Mouse (Mus musculus) heart, embryonic 14.5 days (tissue): ENCODE data around the gene Foxi2. TPM values are rescaled to one million over a fixed set of nuclear protein-coding genes. Genes with fewer than 3 reads are reported as not detected.

Experiments used
- ATAC-seq: fragments of 200-750 bp; cut with Nextera tagmentation; 2 replicates; pipeline ENCODE4 v1.8.0; 2017; ENCODE audit warnings: low read depth, moderate TSS enrichment; ENCODE audit not compliant: insufficient number of reproducible peaks, insufficient read depth, low FRiP score
- H3K27ac ChIP-seq, 2 experiments: fragments of 200-500 bp in 1 of 2; fragments of 300-500 bp in 1 of 2; sonication (generic) in 1 of 2; replicated peaks in 1 of 2; 2 replicates each; pipeline ENCODE4 v1.5.1; 2012 to 2014; ENCODE audit warnings: low read depth in 2 of 2, low read length in 2 of 2, control low read depth in 1 of 2, mild to moderate bottlenecking in 1 of 2, mixed read lengths in 1 of 2; ENCODE audit not compliant: control insufficient read depth in 1 of 2, insufficient read depth in 1 of 2
- H3K27me3 ChIP-seq: fragments of 300-500 bp; sonication (generic); 2 replicates; pipeline ENCODE4 v1.6.1; 2014; ENCODE audit warnings: mild to moderate bottlenecking, low read length, control low read depth; ENCODE audit not compliant: control insufficient read depth, insufficient read depth
- H3K36me3 ChIP-seq: fragments of 300-500 bp; sonication (generic); 2 replicates; pipeline ENCODE4 v1.6.1; 2014; ENCODE audit warnings: mild to moderate bottlenecking, control low read depth, low read length, mixed read lengths; ENCODE audit not compliant: control insufficient read depth, insufficient read depth
- H3K4me1 ChIP-seq, 2 experiments: fragments of 200-500 bp in 1 of 2; fragments of 300-500 bp in 1 of 2; sonication (generic) in 1 of 2; 2 replicates each; pipeline ENCODE4 v1.6.1; 2012 to 2014; ENCODE audit warnings: low read length in 2 of 2, control low read depth in 1 of 2, mixed read lengths in 1 of 2; ENCODE audit not compliant: control insufficient read depth in 2 of 2, insufficient read depth in 2 of 2
- H3K4me2 ChIP-seq: fragments of 300-500 bp; sonication (generic); 2 replicates; pipeline ENCODE4 v1.6.1; 2014; ENCODE audit warnings: mild to moderate bottlenecking, low read length
- H3K4me3 ChIP-seq, 2 experiments: fragments of 200-500 bp in 1 of 2; fragments of 300-500 bp in 1 of 2; sonication (generic) in 1 of 2; 2 replicates each; pipeline ENCODE4 v1.5.1; 2012 to 2014; ENCODE audit warnings: low read length in 2 of 2, mild to moderate bottlenecking in 2 of 2, control low read depth in 1 of 2, low read depth in 1 of 2, moderate library complexity in 1 of 2; ENCODE audit not compliant: control insufficient read depth in 1 of 2, insufficient read depth in 1 of 2
- H3K9ac ChIP-seq: fragments of 300-500 bp; sonication (generic); 2 replicates; pipeline ENCODE4 v1.6.1; 2014; ENCODE audit warnings: mild to moderate bottlenecking, low read length
- H3K9me3 ChIP-seq: fragments of 300-500 bp; sonication (generic); 2 replicates; pipeline ENCODE4 v1.6.1; 2016; ENCODE audit warnings: low read length, control low read depth; ENCODE audit not compliant: control insufficient read depth
- WGBS: fragments of 180-500 bp; shearing (Covaris S2); extraction: QIAGEN DNeasy Blood & Tissue Kit; methylation state at CpG from one replicate; pipeline ENCODE4 v1.1.7; 2014; 5-methylcytosine and 5-hydroxymethylcytosine counted together
- polyA plus RNA-seq: library from polyadenylated mRNA; unstranded; fragments of >200 nt; fragmentation: Nextera tagmentation; extraction: Ambion mirVana; gene quantifications from 2 replicates; pipeline ENCODE4 v1.2.1, GENCODE M21; 2014

Foxi2 gene
- polyA plus RNA-seq, 1 experiment from 2014 or later, result not detected

DNA sequence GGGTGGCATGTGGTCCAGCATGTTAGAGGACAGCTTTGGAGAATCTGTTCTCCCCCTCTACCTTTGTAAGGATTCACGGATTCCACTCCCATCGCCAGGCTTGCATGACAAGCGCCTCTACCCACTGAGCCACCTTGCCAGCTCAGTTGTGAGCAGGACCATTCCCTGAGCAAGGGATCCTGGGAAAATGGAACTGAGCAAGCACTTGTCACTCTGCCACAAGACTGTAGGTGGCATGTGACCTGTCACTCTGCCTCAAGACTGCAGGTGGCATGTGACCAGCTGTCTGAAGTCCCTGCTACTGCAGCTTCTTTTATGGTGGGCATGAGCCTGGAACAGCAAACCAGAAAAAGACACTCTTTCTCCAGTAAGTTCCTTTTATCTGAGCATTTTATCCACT is 15.7 kb upstream of the Foxi2 start:
- H3K9ac ChIP-seq, result no peak overlapping the region
- ATAC-seq, result no peak
- whole genome bisulfite sequencing, result 90% methylated on average over 3 of the region's 3 CpGs

DNA sequence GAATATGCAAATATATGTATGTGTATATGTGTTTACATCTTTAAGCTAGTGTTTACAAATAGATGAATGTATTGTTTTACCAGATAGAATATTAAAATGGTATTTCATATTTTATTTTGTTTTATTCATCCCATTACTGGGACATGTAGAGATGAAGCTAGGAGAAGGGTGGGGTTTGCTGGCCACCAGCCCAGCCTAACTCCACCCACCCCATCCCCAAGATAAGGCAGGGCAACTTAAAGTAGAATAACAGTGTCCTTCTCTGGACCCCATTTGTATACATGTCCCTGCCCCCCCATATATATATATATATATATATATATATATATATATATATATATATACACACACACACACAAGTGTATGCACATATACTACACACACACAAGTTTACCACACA is 14.9 kb upstream of the Foxi2 start:
- H3K4me3 ChIP-seq, result no peak overlapping the region
- H3K9me3 ChIP-seq, result no peaks in the 10 kb centered on the region
- H3K4me1 ChIP-seq, result no peaks in the 10 kb centered on the region
- H3K27me3 ChIP-seq, result no peaks in the 10 kb centered on the region
- no peak overlapping the region for H3K27ac ChIP-seq
- no peak overlapping the region for H3K9ac ChIP-seq
- ATAC-seq, result no peak
- no peak overlapping the region for H3K4me2 ChIP-seq
- H3K36me3 ChIP-seq, result no peaks in the 10 kb centered on the region

More for the DNA sequence above, 15.7 kb upstream of the Foxi2 start:
- H3K27ac ChIP-seq, result no peak overlapping the region
- H3K4me2 ChIP-seq, result no peak overlapping the region
- H3K36me3 ChIP-seq, result no peaks in the 10 kb centered on the region
- H3K4me3 ChIP-seq, result no peak overlapping the region
- no peaks in the 10 kb centered on the region for H3K4me1 ChIP-seq
- H3K9me3 ChIP-seq, result no peaks in the 10 kb centered on the region
- H3K27me3 ChIP-seq, result no peaks in the 10 kb centered on the region

DNA sequence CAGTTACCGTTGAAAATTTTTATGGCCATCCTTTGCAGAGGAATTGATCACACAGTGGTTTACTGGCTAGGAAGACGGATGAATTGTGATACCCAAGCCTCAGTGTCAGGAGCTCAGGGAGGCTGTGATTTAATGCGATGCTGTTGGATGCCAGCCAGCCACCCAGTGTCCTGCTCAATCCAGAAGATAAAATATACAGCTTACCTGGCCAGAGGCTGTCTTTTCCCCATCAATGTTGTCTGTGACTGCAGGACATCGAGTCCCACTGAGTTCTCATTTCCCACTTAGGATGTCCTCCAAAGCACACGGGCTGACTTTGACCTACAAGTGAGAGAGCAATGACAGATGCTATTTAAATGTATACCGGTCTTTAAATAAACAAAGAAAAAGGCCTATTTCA is 13.0 kb upstream of the Foxi2 start:
- H3K27ac ChIP-seq, result no peak overlapping the region
- no peak for ATAC-seq
- H3K4me1 ChIP-seq, result no peaks in the 10 kb centered on the region
- H3K4me2 ChIP-seq, result no peak overlapping the region
- H3K9ac ChIP-seq, result no peak overlapping the region
- WGBS, result 62% methylated on average over 6 of the region's 6 CpGs
- H3K9me3 ChIP-seq, result no peaks in the 10 kb centered on the region
- no peak overlapping the region for H3K4me3 ChIP-seq
- no peaks in the 10 kb centered on the region for H3K36me3 ChIP-seq
- H3K27me3 ChIP-seq, result peaks cover 2% of the 10 kb centered on the region; the same call in 1 of the 2 replicates

DNA sequence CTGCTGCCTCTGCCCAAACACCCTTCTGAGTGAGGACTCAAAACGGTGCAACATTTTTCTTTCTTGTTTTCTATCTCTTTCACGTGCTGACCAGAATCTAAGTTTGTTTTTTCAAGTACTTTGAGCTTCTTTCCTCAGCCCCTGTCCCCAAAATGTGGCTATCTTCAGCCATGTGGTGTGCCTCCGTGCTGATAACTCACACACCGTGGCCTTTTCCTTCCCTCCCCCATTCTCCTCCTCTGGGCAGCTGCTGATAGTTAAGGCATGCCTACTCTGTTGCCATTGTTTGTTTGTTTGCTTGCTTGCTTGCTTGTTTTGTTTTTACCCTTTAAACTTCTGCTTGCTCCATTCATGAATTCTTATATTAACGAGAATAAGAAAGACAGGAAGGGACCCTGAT is 12.2 kb upstream of the Foxi2 start:
- Histone ChIP-seq H3K4me2 (no peak overlapping the region; the same call in 1 of the 2 replicates), H3K4me1 (no peaks in the 10 kb centered on the region), H3K4me3 (no peak overlapping the region), H3K27me3 (peaks cover 7% of the 10 kb centered on the region), H3K36me3 (no peaks in the 10 kb centered on the region), H3K9me3 (no peaks in the 10 kb centered on the region), H3K27ac (no peak overlapping the region), H3K9ac (no peak overlapping the region)
- no peak for ATAC-seq
- 12% methylated on average over 5 of the region's 5 CpGs for WGBS

DNA sequence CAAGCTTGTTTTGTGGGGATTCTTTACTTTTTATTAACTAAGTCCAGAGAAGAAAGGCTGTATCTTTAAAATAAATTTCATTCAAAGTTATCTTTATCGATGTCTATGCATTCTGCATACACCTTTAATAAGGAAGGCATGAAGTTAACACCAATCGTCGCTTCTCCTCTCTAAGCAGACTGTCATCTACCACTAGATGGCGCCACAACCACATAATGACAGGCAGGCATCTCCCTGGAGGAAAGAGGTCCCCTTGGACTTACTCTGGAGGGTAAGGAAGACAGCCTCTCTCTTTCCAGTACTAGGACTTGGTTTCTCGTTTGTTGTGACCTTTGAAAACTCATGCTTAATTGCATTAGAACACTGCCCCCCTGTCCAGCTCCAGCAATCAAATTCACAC is 6.7 kb upstream of the Foxi2 start:
- Histone ChIP-seq H3K4me2 (no peak overlapping the region), H3K27me3 (peaks cover 20% of the 10 kb centered on the region), H3K4me3 (no peak overlapping the region), H3K9ac (no peak overlapping the region), H3K4me1 (no peaks in the 10 kb centered on the region), H3K27ac (no peak overlapping the region), H3K9me3 (no peaks in the 10 kb centered on the region), H3K36me3 (no peaks in the 10 kb centered on the region)
- 11% methylated on average over 5 of the region's 5 CpGs for WGBS
- ATAC-seq, result no peak

DNA sequence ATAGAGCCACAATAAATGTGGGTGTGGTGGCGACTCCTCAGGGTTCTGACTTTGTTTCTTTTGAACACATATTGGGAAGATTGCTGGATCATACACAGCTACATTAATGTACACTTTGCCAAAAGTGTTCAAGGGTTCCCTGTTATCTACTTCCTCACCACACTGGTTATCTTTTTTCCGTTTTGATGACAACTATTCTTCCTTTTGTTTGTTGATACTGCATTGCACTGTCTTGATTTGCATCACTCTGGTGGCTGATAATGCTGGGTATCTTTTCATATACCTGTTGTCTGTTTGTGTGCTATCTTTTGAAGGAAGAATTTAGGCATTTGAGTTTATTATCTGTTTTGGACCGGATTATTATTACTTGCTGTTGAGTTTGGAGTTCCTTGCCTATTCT is 3.3 kb upstream of the Foxi2 start:
- H3K27ac ChIP-seq, result no peak overlapping the region
- no peaks in the 10 kb centered on the region for H3K9me3 ChIP-seq
- no peak overlapping the region for H3K4me3 ChIP-seq
- no peaks in the 10 kb centered on the region for H3K36me3 ChIP-seq
- WGBS, result 55% methylated on average over 3 of the region's 3 CpGs
- ATAC-seq, result no peak
- H3K4me2 ChIP-seq, result no peak overlapping the region
- no peak overlapping the region for H3K9ac ChIP-seq
- H3K27me3 ChIP-seq, result peaks cover 46% of the 10 kb centered on the region
- H3K4me1 ChIP-seq, result peaks cover 0 to 3% of the 10 kb centered on the region in 2 experiments; a peak in 1 of 4 replicates

DNA sequence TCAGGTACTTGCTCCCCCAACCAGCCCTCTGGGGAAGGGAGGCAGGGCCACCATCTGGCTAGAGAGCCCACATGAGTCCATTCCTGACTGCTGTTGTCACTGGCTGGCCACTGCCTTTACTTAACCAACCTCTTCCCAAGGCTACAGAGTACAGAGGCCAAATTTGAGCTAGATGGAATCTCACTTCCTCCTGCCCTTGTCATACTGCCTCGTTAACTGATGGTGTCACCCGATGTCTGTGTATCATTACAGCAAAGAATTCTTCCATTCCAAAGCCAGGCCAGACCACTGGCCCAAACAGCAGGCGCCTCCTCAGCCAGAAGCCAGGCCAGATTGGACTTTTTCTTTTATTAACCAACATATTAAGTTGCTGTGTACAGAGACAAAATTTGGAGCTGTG is 1.6 kb upstream of the Foxi2 start:
- Histone ChIP-seq H3K9ac (no peak overlapping the region), H3K4me1 (peaks cover 0 to 3% of the 10 kb centered on the region in 2 experiments; a peak in 1 of 4 replicates), H3K4me2 (no peak overlapping the region), H3K9me3 (no peaks in the 10 kb centered on the region), H3K36me3 (no peaks in the 10 kb centered on the region), H3K27me3 (peaks cover 51% of the 10 kb centered on the region), H3K4me3 (no peak overlapping the region), H3K27ac (no peak overlapping the region)
- ATAC-seq, result no peak
- 59% methylated on average over 3 of the region's 3 CpGs for whole genome bisulfite sequencing

DNA sequence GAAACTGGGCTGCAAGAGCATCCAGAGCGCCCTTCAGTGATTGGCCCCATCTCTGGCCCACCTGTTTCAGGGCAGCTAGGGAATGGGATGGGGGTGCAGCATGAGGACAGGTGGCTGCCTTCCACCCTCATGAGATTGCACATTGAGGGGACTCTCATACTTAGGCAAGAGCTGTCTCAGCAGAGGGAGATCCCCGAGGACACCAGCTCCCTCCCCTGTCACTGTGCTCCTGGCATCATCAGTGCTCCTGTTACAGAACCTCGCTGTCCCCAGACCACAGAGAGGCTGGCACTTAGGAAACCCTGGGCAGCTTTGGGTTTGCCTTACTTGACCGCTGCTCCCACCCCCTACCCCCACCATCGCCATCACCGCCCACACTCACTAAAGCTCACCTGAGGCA is 2.2 kb downstream of the Foxi2 start:
- no peak overlapping the region for H3K4me3 ChIP-seq
- H3K27ac ChIP-seq, result no peak overlapping the region
- H3K4me2 ChIP-seq, result no peak overlapping the region
- 52% methylated on average over 6 of the region's 6 CpGs for WGBS
- no peak overlapping the region for H3K9ac ChIP-seq
- H3K9me3 ChIP-seq, result no peaks in the 10 kb centered on the region
- H3K4me1 ChIP-seq, result peaks cover 0 to 3% of the 10 kb centered on the region in 2 experiments; a peak in 1 of 4 replicates
- H3K27me3 ChIP-seq, result peaks cover 44% of the 10 kb centered on the region
- no peaks in the 10 kb centered on the region for H3K36me3 ChIP-seq
- no peak for ATAC-seq
